Mouse (Mus musculus): ENCODE results near the gene E2f6. TPM values are rescaled to one million over a fixed set of nuclear protein-coding genes. Genes with fewer than 3 reads are reported as not detected.

E2f6 gene
- polyA plus RNA-seq, 1 experiment from 2014 or later, result 63.4 TPM

GRCm38 (mm10) chr12:16805511-16805910, 5.3 kb upstream of the E2f6 start:
- Histone ChIP-seq H3K36me3 (no peaks in the 10 kb centered on the region), H3K27ac (no peak overlapping the region), H3K27me3 (ENCODE audit: insufficient read depth, poor library complexity, severe bottlenecking) (peaks cover 48% of the 10 kb centered on the region), H3K4me1 (peaks cover 11% of the 10 kb centered on the region), H3K9me3 (no peaks in the 10 kb centered on the region), H3K4me3 (no peak overlapping the region)
- peak; percentile 88 for DNase-seq (ENCODE audit: low spot score)
- 2% methylated on average over 5 of the region's 5 CpGs for WGBS

GRCm38 (mm10) chr12:16808045-16808444, 2.7 kb upstream of the E2f6 start:
- DNase-seq (ENCODE audit: low spot score), result no peak
- Histone ChIP-seq H3K4me1 (peaks cover 18% of the 10 kb centered on the region), H3K27me3 (ENCODE audit: insufficient read depth, poor library complexity, severe bottlenecking) (peaks cover 44% of the 10 kb centered on the region), H3K27ac (no peak overlapping the region), H3K4me3 (no peak overlapping the region), H3K9me3 (no peaks in the 10 kb centered on the region), H3K36me3 (no peaks in the 10 kb centered on the region)
- WGBS, result 39% methylated on average over 3 of the region's 3 CpGs

GRCm38 (mm10) chr12:16811477-16811876, 714 bp downstream of the E2f6 start:
- WGBS, result 6% methylated on average over 15 of the region's 15 CpGs
- Histone ChIP-seq H3K36me3 (peaks cover 21% of the 10 kb centered on the region), H3K9me3 (no peaks in the 10 kb centered on the region), H3K27ac (peak overlapping the region; percentile 99), H3K4me3 (peak overlapping the region; percentile 94), H3K27me3 (ENCODE audit: insufficient read depth, poor library complexity, severe bottlenecking) (peaks cover 36% of the 10 kb centered on the region), H3K4me1 (peaks cover 19% of the 10 kb centered on the region)
- DNase-seq (ENCODE audit: low spot score), result no peak

- no peak overlapping the region for H3K27ac ChIP-seq
- peaks cover 74% of the 10 kb centered on the region for H3K36me3 ChIP-seq
- WGBS, result 84% methylated on average over 4 of the region's 4 CpGs
- H3K4me1 ChIP-seq, result peaks cover 10% of the 10 kb centered on the region
- DNase-seq (ENCODE audit: low spot score), result no peak
- no peak overlapping the region for H3K4me3 ChIP-seq
- no peaks in the 10 kb centered on the region for H3K9me3 ChIP-seq
- H3K27me3 ChIP-seq (ENCODE audit: insufficient read depth, poor library complexity, severe bottlenecking), result no peaks in the 10 kb centered on the region
Measured at GRCm38 (mm10) chr12:16817147-16817546, 6.4 kb downstream of the E2f6 start.

GRCm38 (mm10) chr12:16818513-16818912, 7.8 kb downstream of the E2f6 start:
- Histone ChIP-seq H3K4me1 (no peaks in the 10 kb centered on the region), H3K27ac (no peak overlapping the region), H3K4me3 (no peak overlapping the region), H3K9me3 (no peaks in the 10 kb centered on the region), H3K27me3 (ENCODE audit: insufficient read depth, poor library complexity, severe bottlenecking) (no peaks in the 10 kb centered on the region), H3K36me3 (peaks cover 88% of the 10 kb centered on the region)
- DNase-seq (ENCODE audit: low spot score), result no peak
- WGBS, result 69% methylated on average over 11 of the region's 11 CpGs

GRCm38 (mm10) chr12:16820761-16821160, 10.0 kb downstream of the E2f6 start:
- DNase-seq (ENCODE audit: low spot score), result no peak
- no peak overlapping the region for H3K4me3 ChIP-seq
- peaks cover 90% of the 10 kb centered on the region for H3K36me3 ChIP-seq
- no peaks in the 10 kb centered on the region for H3K27me3 ChIP-seq (ENCODE audit: insufficient read depth, poor library complexity, severe bottlenecking)
- 82% methylated on average over 7 of the region's 7 CpGs for WGBS
- H3K4me1 ChIP-seq, result no peaks in the 10 kb centered on the region
- H3K9me3 ChIP-seq, result no peaks in the 10 kb centered on the region
- H3K27ac ChIP-seq, result no peak overlapping the region

- DNase-seq (ENCODE audit: low spot score), result no peak
- Histone ChIP-seq H3K27me3 (ENCODE audit: insufficient read depth, poor library complexity, severe bottlenecking) (no peaks in the 10 kb centered on the region), H3K27ac (no peak overlapping the region), H3K9me3 (no peaks in the 10 kb centered on the region), H3K4me1 (no peaks in the 10 kb centered on the region), H3K36me3 (peaks cover 93% of the 10 kb centered on the region), H3K4me3 (no peak overlapping the region)
- 91% methylated on average over 10 of the region's 10 CpGs for WGBS
Measured at GRCm38 (mm10) chr12:16822181-16822734, 11.5 kb downstream of the E2f6 start.

GRCm38 (mm10) chr12:16823701-16824100, 12.9 kb downstream of the E2f6 start:
- no peaks in the 10 kb centered on the region for H3K9me3 ChIP-seq

GRCm38 (mm10) chr12:16828505-16828904, 17.7 kb downstream of the E2f6 start:
- H3K27me3 ChIP-seq (ENCODE audit: insufficient read depth, poor library complexity, severe bottlenecking), result no peaks in the 10 kb centered on the region
- no peak overlapping the region for H3K4me3 ChIP-seq
- no peak overlapping the region for H3K27ac ChIP-seq
- no peak for DNase-seq (ENCODE audit: low spot score)
- H3K36me3 ChIP-seq, result peaks cover 40% of the 10 kb centered on the region
- 43% methylated on average over 6 of the region's 6 CpGs for WGBS
- no peaks in the 10 kb centered on the region for H3K9me3 ChIP-seq
- 0 out of 2 replicates have a peak, but pooled peaks cover 5% of the 10 kb centered on the region for H3K4me1 ChIP-seq

More at GRCm38 (mm10) chr12:16823701-16824100, 12.9 kb downstream of the E2f6 start:
- Histone ChIP-seq H3K4me1 (no peaks in the 10 kb centered on the region), H3K4me3 (no peak overlapping the region), H3K27ac (no peak overlapping the region), H3K36me3 (peaks cover 87% of the 10 kb centered on the region), H3K27me3 (ENCODE audit: insufficient read depth, poor library complexity, severe bottlenecking) (no peaks in the 10 kb centered on the region)
- DNase-seq (ENCODE audit: low spot score), result no peak
- 92% methylated on average over 1 of the region's 1 CpGs for WGBS

GRCm38 (mm10) chr12:16829785-16830184, 19.0 kb downstream of the E2f6 start:
- H3K9me3 ChIP-seq, result no peaks in the 10 kb centered on the region
- no peak overlapping the region for H3K27ac ChIP-seq
- peaks cover 7% of the 10 kb centered on the region; the same call in 1 of the 2 replicates for H3K4me1 ChIP-seq
- no peak for DNase-seq (ENCODE audit: low spot score)
- H3K27me3 ChIP-seq (ENCODE audit: insufficient read depth, poor library complexity, severe bottlenecking), result no peaks in the 10 kb centered on the region
- WGBS, result 78% methylated on average over 2 of the region's 2 CpGs
- H3K4me3 ChIP-seq, result no peak overlapping the region
- peaks cover 29% of the 10 kb centered on the region for H3K36me3 ChIP-seq

GRCm38 (mm10) chr12:16831071-16831470, 20.3 kb downstream of the E2f6 start:
- peaks cover 13% of the 10 kb centered on the region; the same call in 1 of the 2 replicates for H3K4me1 ChIP-seq
- peaks cover 16% of the 10 kb centered on the region for H3K36me3 ChIP-seq
- H3K27ac ChIP-seq, result no peak overlapping the region
- 54% methylated on average over 4 of the region's 4 CpGs for WGBS
- H3K4me3 ChIP-seq, result no peak overlapping the region
- H3K27me3 ChIP-seq (ENCODE audit: insufficient read depth, poor library complexity, severe bottlenecking), result no peaks in the 10 kb centered on the region
- H3K9me3 ChIP-seq, result no peaks in the 10 kb centered on the region
- no peak for DNase-seq (ENCODE audit: low spot score)

GRCm38 (mm10) chr12:16834701-16835100, 23.9 kb downstream of the E2f6 start:
- no peak for DNase-seq (ENCODE audit: low spot score)
- no peaks in the 10 kb centered on the region for H3K27me3 ChIP-seq (ENCODE audit: insufficient read depth, poor library complexity, severe bottlenecking)
- H3K4me3 ChIP-seq, result no peak overlapping the region
- H3K9me3 ChIP-seq, result 0 out of 2 replicates have a peak, but pooled peaks cover 5% of the 10 kb centered on the region
- peaks cover 6% of the 10 kb centered on the region for H3K36me3 ChIP-seq
- no peak overlapping the region for H3K27ac ChIP-seq
- WGBS, result 66% methylated on average over 11 of the region's 11 CpGs
- H3K4me1 ChIP-seq, result peaks cover 18% of the 10 kb centered on the region; the same call in 1 of the 2 replicates

GRCm38 (mm10) chr12:16836188-16836587, 25.4 kb downstream of the E2f6 start:
- H3K27ac ChIP-seq, result peak overlapping the region; percentile 73
- peaks cover 24% of the 10 kb centered on the region for H3K4me1 ChIP-seq
- WGBS, result 29% methylated on average over 9 of the region's 9 CpGs
- no peak overlapping the region for H3K4me3 ChIP-seq
- DNase-seq (ENCODE audit: low spot score), result no peak
- peaks cover 6% of the 10 kb centered on the region for H3K36me3 ChIP-seq
- H3K27me3 ChIP-seq (ENCODE audit: insufficient read depth, poor library complexity, severe bottlenecking), result no peaks in the 10 kb centered on the region
- H3K9me3 ChIP-seq, result 0 out of 2 replicates have a peak, but pooled peaks cover 5% of the 10 kb centered on the region

GRCm38 (mm10) chr12:16837766-16838165, 27.0 kb downstream of the E2f6 start:
- DNase-seq (ENCODE audit: low spot score), result no peak
- Histone ChIP-seq H3K27me3 (ENCODE audit: insufficient read depth, poor library complexity, severe bottlenecking) (no peaks in the 10 kb centered on the region), H3K27ac (no peak overlapping the region), H3K9me3 (0 out of 2 replicates have a peak, but pooled peaks cover 5% of the 10 kb centered on the region), H3K4me1 (peaks cover 24% of the 10 kb centered on the region), H3K36me3 (peaks cover 6% of the 10 kb centered on the region), H3K4me3 (no peak overlapping the region)
- WGBS, result 81% methylated on average over 4 of the region's 4 CpGs
